Mouse (Mus musculus): ENCODE data around the gene Tspyl3. TPM values are rescaled to one million over a fixed set of nuclear protein-coding genes. Genes with fewer than 3 reads are reported as not detected.
"Not testable (repeated sequence)": the region's sequence is repeated elsewhere in the genome, so short reads cannot be mapped to it uniquely, and the experiment has no call there.

Tspyl3 gene
- 20.8 and 21.1 TPM in 2 replicates for polyA plus RNA-seq (2015; fragmentation: Nextera tagmentation; extraction: Ambion mirVana)

DNA sequence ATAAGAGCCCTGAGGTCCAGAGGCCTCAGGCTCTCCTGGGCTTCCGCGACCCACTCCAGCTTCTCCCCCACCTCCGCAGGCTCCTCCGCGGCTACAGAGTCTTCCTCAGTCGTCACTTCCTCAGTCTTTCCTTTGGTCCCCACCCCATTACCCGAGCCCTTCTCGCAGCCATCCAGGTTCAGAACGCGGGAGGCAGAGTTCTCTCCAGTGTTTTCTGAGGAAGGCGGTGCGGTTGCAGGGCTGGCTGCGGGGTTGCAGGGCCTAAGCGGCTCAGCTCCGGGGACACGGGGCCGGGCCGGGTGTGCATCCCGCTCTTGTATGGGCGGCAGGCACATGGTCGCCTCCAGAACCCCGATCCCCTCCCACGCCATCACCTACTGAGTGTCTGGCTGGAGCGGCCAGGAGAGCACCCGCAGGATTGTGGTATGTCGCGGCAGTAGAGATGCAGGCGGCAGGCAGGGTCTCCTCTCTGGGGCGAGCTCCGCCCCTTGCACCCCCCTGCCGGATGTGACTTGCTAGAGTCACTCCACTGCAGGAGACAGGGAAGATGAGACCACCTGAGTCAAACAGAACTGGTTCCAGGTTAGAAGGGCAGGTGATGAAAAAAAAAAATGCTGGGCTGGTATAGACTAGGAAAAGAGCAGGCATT is at the start of gene Tspyl3:
Gene Tspyl3 (minus strand): TSS at position 496 of the 649 bp plus-strand sequence.
- no peaks in the 10 kb centered on the region for H3K9me3 ChIP-seq
- H3K4me3 ChIP-seq = peak within 1 kb of the TSS; percentile 58
- peaks cover 39% of the 10 kb centered on the region for H3K36me3 ChIP-seq
- H3K4me1 ChIP-seq (replicated peaks) = peaks cover 15% of the 10 kb centered on the region
- ATAC-seq (ENCODE audit: low read depth) = peak; percentile 82
- H3K4me2 ChIP-seq = peak within 1 kb of the TSS; percentile 72
- 5% methylated on average over 31 of the region's 31 CpGs for WGBS
- H3K27ac ChIP-seq (replicated peaks) = peak within 1 kb of the TSS; percentile 83
- peak within 1 kb of the TSS; percentile 84 for H3K9ac ChIP-seq
- H3K27me3 ChIP-seq = no peaks in the 10 kb centered on the region

DNA sequence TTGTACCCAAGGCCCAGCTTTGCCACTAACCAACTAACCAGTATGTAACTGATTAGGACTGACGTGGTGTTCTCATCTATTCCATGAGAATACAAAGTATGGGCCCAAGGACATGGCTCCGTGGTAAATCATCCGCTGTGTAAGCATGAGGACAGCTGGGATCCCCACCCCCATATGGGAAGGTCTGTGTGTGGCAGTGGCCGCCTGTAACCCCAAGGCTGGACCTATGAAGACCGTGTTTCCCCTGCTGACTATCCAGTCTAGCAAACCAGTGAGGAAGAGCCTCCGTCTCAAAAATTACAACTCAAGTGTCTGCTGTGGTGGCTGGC is 49.6 kb upstream of the Tspyl3 start:
- no peak overlapping the region for H3K27ac ChIP-seq (replicated peaks)
- no peaks in the 10 kb centered on the region for H3K36me3 ChIP-seq
- ATAC-seq (ENCODE audit: low read depth) = no peak
- no peaks in the 10 kb centered on the region for H3K9me3 ChIP-seq
- H3K27me3 ChIP-seq = no peaks in the 10 kb centered on the region
- H3K4me2 ChIP-seq = no peak overlapping the region
- WGBS = 83% methylated on average over 6 of the region's 6 CpGs
- no peak overlapping the region for H3K9ac ChIP-seq
- H3K4me1 ChIP-seq (replicated peaks) = no peaks in the 10 kb centered on the region
- H3K4me3 ChIP-seq = no peak overlapping the region

DNA sequence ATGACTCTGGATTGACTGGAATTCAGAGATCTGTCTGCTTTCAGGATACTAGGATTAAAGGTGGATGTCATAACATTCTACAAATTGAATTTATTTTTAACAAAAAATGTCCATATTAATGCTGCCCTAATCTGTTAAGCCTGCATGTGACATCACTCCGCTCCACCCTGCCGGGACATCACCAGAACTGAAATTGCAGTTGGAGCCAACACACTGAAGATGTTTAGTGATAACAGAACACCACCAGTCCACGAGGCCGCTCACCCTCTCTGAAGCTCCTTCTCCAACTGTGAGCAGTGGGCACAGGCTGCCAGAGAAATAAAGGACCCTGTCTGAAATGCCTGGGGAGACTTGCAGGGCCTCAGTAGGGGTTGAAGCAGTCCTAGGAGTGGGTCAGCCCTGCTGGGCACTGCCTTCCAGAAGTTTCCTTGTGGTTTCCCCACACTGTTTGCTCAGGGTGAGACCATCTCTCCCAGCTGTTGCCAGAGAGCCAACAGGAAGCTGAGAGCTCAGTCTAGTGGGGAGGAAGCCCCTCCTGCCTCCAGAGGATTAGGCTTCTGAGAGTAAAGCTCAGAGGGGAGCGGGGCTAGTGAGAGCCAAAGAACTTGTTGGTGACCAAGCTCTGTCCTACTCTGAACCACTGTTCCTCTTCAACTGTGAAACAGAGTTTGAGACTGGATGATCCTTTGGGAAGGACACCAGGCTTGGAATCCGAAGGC is 49.1 kb upstream of the Tspyl3 start:
- H3K4me3 ChIP-seq; H3K9ac ChIP-seq; H3K27ac ChIP-seq (replicated peaks); H3K4me1 ChIP-seq (replicated peaks); H3K9me3 ChIP-seq; H3K27me3 ChIP-seq; H3K36me3 ChIP-seq; ATAC-seq (ENCODE audit: low read depth); H3K4me2 ChIP-seq: not testable (repeated sequence)
- 84% methylated on average over 6 of the region's 6 CpGs for WGBS

GRCm38 (mm10) chr2:153270231-153270915 is 45.1 kb upstream of the Tspyl3 start:
- not testable (repeated sequence) for H3K9me3 ChIP-seq; H3K4me1 ChIP-seq (replicated peaks); H3K27ac ChIP-seq (replicated peaks); H3K27me3 ChIP-seq; H3K4me2 ChIP-seq; H3K9ac ChIP-seq; ATAC-seq (ENCODE audit: low read depth); H3K4me3 ChIP-seq
- H3K36me3 ChIP-seq = peaks cover 23% of the 10 kb centered on the region
- WGBS = 83% methylated on average over 8 of the region's 8 CpGs

DNA sequence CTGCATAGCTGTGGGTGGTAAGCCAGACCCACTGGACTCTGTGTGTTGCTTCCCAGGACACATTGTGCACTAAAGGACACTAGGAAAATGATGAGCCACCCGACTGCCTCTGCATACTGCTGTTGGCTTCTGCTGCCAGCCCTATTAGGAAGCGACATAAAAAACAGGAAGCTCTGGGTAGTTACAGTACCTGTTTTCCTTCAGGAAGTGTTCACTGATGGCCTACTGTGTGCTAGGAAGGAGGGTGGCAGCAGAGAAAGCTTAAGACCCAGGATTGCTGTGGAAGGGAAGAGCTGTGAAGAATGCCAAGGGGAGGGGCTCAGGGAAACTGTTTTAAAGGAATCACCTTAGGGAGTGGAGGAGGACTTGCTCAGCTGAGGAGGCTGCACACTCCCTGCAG is 42.1 kb upstream of the Tspyl3 start:
- Histone ChIP-seq H3K9me3 (no peaks in the 10 kb centered on the region), H3K36me3 (peaks cover 52% of the 10 kb centered on the region)

GRCm38 (mm10) chr2:153263053-153263452 is 37.8 kb upstream of the Tspyl3 start:
- Histone ChIP-seq H3K9me3 (no peaks in the 10 kb centered on the region), H3K36me3 (peaks cover 74% of the 10 kb centered on the region), H3K4me2 (no peak overlapping the region), H3K27ac (replicated peaks) (no peak overlapping the region), H3K27me3 (no peaks in the 10 kb centered on the region), H3K9ac (no peak overlapping the region), H3K4me1 (replicated peaks) (no peaks in the 10 kb centered on the region), H3K4me3 (no peak overlapping the region)
- WGBS = 91% methylated on average over 7 of the region's 7 CpGs
- ATAC-seq (ENCODE audit: low read depth) = no peak

More for the DNA sequence above, 42.1 kb upstream of the Tspyl3 start:
- Histone ChIP-seq H3K4me1 (replicated peaks) (no peaks in the 10 kb centered on the region), H3K27me3 (no peaks in the 10 kb centered on the region), H3K27ac (replicated peaks) (no peak overlapping the region), H3K4me2 (no peak overlapping the region), H3K9ac (no peak overlapping the region), H3K4me3 (no peak overlapping the region)
- WGBS = 86% methylated on average over 2 of the region's 2 CpGs
- no peak for ATAC-seq (ENCODE audit: low read depth)

GRCm38 (mm10) chr2:153259864-153260674 is 34.8 kb upstream of the Tspyl3 start:
- ATAC-seq (ENCODE audit: low read depth) = no peak
- Histone ChIP-seq H3K9me3 (no peaks in the 10 kb centered on the region), H3K4me3 (no peak overlapping the region), H3K27ac (replicated peaks) (no peak overlapping the region), H3K4me2 (no peak overlapping the region), H3K27me3 (no peaks in the 10 kb centered on the region), H3K4me1 (replicated peaks) (no peaks in the 10 kb centered on the region), H3K36me3 (peaks cover 52% of the 10 kb centered on the region), H3K9ac (no peak overlapping the region)
- 79% methylated on average over 3 of the region's 3 CpGs for WGBS

GRCm38 (mm10) chr2:153259030-153259863 is 34.0 kb upstream of the Tspyl3 start:
- Histone ChIP-seq H3K27ac (replicated peaks) (no peak overlapping the region), H3K36me3 (peaks cover 52% of the 10 kb centered on the region), H3K9me3 (no peaks in the 10 kb centered on the region), H3K9ac (no peak overlapping the region), H3K4me3 (no peak overlapping the region), H3K4me1 (replicated peaks) (no peaks in the 10 kb centered on the region), H3K4me2 (no peak overlapping the region), H3K27me3 (no peaks in the 10 kb centered on the region)
- WGBS = 84% methylated on average over 12 of the region's 12 CpGs
- no peak for ATAC-seq (ENCODE audit: low read depth)

- WGBS = 93% methylated on average over 2 of the region's 2 CpGs
- H3K4me2 ChIP-seq = no peak overlapping the region
- H3K27ac ChIP-seq (replicated peaks) = no peak overlapping the region
- H3K4me1 ChIP-seq (replicated peaks) = no peaks in the 10 kb centered on the region
- no peak overlapping the region for H3K9ac ChIP-seq
- H3K9me3 ChIP-seq = no peaks in the 10 kb centered on the region
- ATAC-seq (ENCODE audit: low read depth) = no peak
- H3K4me3 ChIP-seq = no peak overlapping the region
- H3K36me3 ChIP-seq = peaks cover 46% of the 10 kb centered on the region
- H3K27me3 ChIP-seq = no peaks in the 10 kb centered on the region
Measured at GRCm38 (mm10) chr2:153256604-153257003, 31.4 kb upstream of the Tspyl3 start.

DNA sequence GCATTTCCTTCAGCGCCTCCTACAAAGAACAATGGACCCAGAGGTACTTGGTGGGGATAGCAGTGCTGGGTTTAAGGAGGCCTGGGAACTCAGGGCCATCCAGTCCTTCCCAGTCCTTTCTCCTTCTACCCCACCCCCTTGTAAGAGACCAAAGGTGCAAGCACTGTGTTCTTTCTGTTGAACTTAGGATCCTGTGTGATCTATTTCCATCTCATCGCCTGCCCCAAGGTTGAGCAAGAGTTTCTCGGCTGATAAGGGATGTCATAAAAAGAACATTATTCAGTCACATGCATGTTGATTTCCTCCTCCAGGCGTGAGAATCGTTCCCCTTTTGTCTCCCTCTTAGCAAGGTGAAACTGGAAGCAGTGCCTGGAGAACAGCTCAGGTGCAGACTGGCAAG is 24.5 kb upstream of the Tspyl3 start:
- ATAC-seq (ENCODE audit: low read depth) = no peak

GRCm38 (mm10) chr2:153242156-153242555 is 16.9 kb upstream of the Tspyl3 start:
- Histone ChIP-seq H3K4me3 (peak overlapping the region; percentile 97), H3K4me2 (peak overlapping the region; percentile 88), H3K27me3 (no peaks in the 10 kb centered on the region), H3K9me3 (no peaks in the 10 kb centered on the region), H3K36me3 (peaks cover 20% of the 10 kb centered on the region), H3K9ac (peak overlapping the region; percentile 98), H3K4me1 (replicated peaks) (peaks cover 55% of the 10 kb centered on the region), H3K27ac (replicated peaks) (peak overlapping the region; percentile 91; the same call in 1 of the 2 replicates)
- WGBS = 65% methylated on average over 6 of the region's 6 CpGs
- no peak for ATAC-seq (ENCODE audit: low read depth)

More for the DNA sequence above, 24.5 kb upstream of the Tspyl3 start:
- no peaks in the 10 kb centered on the region for H3K9me3 ChIP-seq
- no peak overlapping the region for H3K4me3 ChIP-seq
- H3K27ac ChIP-seq (replicated peaks) = no peak overlapping the region
- H3K4me1 ChIP-seq (replicated peaks) = no peaks in the 10 kb centered on the region
- H3K36me3 ChIP-seq = peaks cover 62% of the 10 kb centered on the region
- H3K9ac ChIP-seq = no peak overlapping the region
- H3K4me2 ChIP-seq = no peak overlapping the region
- H3K27me3 ChIP-seq = no peaks in the 10 kb centered on the region
- WGBS = 95% methylated on average over 5 of the region's 5 CpGs

All from neural tube, embryonic 13.5 days (tissue).